Mouse (Mus musculus) liver, postnatal 0 days (tissue): Measurements from ENCODE around the gene Sbds.

ENCODE experiments used
- CTCF ChIP-seq: sonication (generic); IDR thresholded peaks from 2 replicates; pipeline ENCODE4 v1.5.1; 2016; ENCODE audit warnings: antibody characterized with exemption, low read depth
- EP300 ChIP-seq: IDR thresholded peaks from 2 replicates; pipeline ENCODE4 v1.6.1; 2016; ENCODE audit warnings: antibody characterized with exemption, low read depth, mild to moderate bottlenecking

- no peak for TF ChIP-seq CTCF
- no peak for TF ChIP-seq EP300
These were observed 17.7 kb upstream of the Sbds start for GRCm38 (mm10) chr5:130273046-130273445.
